In the genomic region with DNA sequence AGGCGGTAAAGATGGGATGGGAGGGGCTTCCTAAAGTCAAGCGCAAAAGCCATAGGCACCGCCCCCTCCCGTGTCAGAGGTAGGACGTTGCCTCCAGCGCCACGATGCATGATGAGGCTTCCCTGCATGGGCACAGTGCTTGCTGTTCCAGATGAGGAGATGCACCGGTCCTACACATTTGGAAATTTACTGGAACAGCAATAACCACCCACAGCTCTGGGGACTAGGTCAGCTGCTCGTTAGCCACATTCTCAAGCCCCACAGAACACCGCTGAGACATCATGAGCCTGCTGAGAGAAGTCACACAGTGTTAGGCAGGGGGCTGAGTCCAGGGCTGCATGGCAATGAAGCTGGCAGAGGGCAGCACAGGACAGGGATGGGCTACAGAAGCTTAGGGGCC, we compare ENCODE assay signal across 25 mouse cellular contexts. TPM values are rescaled to one million over a fixed set of nuclear protein-coding genes. Genes with fewer than 3 reads are reported as not detected.
"Had no signal": no experiment of that assay in that cellular context is flagged by ENCODE, and none has a peak within 500 bp of the region (broad histone marks: within the 10 kb centered on the region; RNA-seq: fewer than 3 reads in every experiment).

No protein-coding gene starts in this region.

- ATAC-seq: hindbrain, embryonic 16.5 days; inflammation-experienced regulatory T-cells, adult 6 months; intestine, embryonic 15.5 days; intestine, postnatal 0 days had no signal

- H3K27ac ChIP-seq: gastrocnemius, adult 2 months; heart, embryonic 10.5 days; hindbrain, embryonic 10.5 days; hindbrain, embryonic 12.5 days; hindbrain, embryonic 14.5 days; intestine, embryonic 15.5 days; limb, embryonic 10.5 days; limb, embryonic 12.5 days; liver, embryonic 13.5 days; liver, embryonic 15.5 days had no signal

- H3K36me3 ChIP-seq: heart, embryonic 10.5 days; heart, embryonic 12.5 days; hindbrain, embryonic 10.5 days; hindbrain, embryonic 12.5 days; intestine, embryonic 15.5 days; limb, embryonic 10.5 days; limb, embryonic 12.5 days; liver, embryonic 13.5 days; liver, embryonic 15.5 days had no signal

- H3K27me3 ChIP-seq: hindbrain, embryonic 12.5 days; intestine, embryonic 15.5 days; limb, embryonic 12.5 days; liver, embryonic 13.5 days; liver, embryonic 15.5 days had no signal

- H3K4me3 ChIP-seq: gastrocnemius, adult 2 months; heart, embryonic 10.5 days; heart, embryonic 12.5 days; hindbrain, embryonic 10.5 days; hindbrain, embryonic 12.5 days; intestine, embryonic 15.5 days; limb, embryonic 10.5 days; limb, embryonic 12.5 days; liver, embryonic 13.5 days; liver, embryonic 15.5 days had no signal

- DNase-seq: gastrocnemius, adult 2 months; gastrocnemius, postnatal 10 days; gastrocnemius, postnatal 25 days; heart, adult 18-20 months; heart, postnatal 10 days; heart, postnatal 4 days; kidney, adult 8-10 months; kidney, postnatal 10 days; kidney, postnatal 25 days; kidney, postnatal 4 days; liver; liver, embryonic 13.5 days had no signal

- H3K4me1 ChIP-seq: liver, embryonic 13.5 days; liver, embryonic 15.5 days had no signal

RNA-seq across cellular contexts. Expression of a gene that starts 39.9 kb away (rescaled TPM):
- total RNA-seq: granulocyte monocyte progenitor cell, adult 5-6 weeks had no signal
